Mouse (Mus musculus) erythroblast, embryonic 14.5 days (primary cell): Measurements from ENCODE around the gene Aox3. TPM values are rescaled to one million over a fixed set of nuclear protein-coding genes. Genes with fewer than 3 reads are reported as not detected.

Source experiments
- H3K27me3 ChIP-seq: 2 replicates; pipeline ENCODE4 v1.6.1; 2012; ENCODE audit warnings: inconsistent platforms; ENCODE audit not compliant: control insufficient read depth
- H3K36me3 ChIP-seq: 2 replicates; pipeline ENCODE4 v1.6.1; 2012; ENCODE audit warnings: mild to moderate bottlenecking, inconsistent platforms; ENCODE audit not compliant: control insufficient read depth
- H3K4me1 ChIP-seq: 2 replicates; pipeline ENCODE4 v1.6.1; 2012; ENCODE audit warnings: inconsistent platforms; ENCODE audit not compliant: control insufficient read depth
- H3K4me3 ChIP-seq: replicated peaks from 2 replicates; pipeline ENCODE3; 2012; ENCODE audit warnings: moderate library complexity, mild to moderate bottlenecking, inconsistent platforms
- H3K9me3 ChIP-seq: 2 replicates; pipeline ENCODE4 v1.6.1; 2012; ENCODE audit warnings: low read length, inconsistent platforms, mixed read lengths; ENCODE audit not compliant: control insufficient read depth
- GATA1 ChIP-seq: IDR thresholded peaks from 2 replicates; pipeline ENCODE4 v1.6.1; 2012; ENCODE audit warnings: low read length, inconsistent platforms, mixed read lengths
- TAL1 ChIP-seq: IDR thresholded peaks from 3 replicates; pipeline ENCODE4 v1.6.1; 2012; ENCODE audit warnings: low read length, inconsistent platforms, mixed read lengths
- polyA plus RNA-seq: library from polyadenylated mRNA; stranded (reverse); fragments of >175 nt; gene quantifications from 2 replicates; pipeline ENCODE4 v1.2.3, GENCODE M21; 2012

Aox3 gene
- polyA plus RNA-seq, 1 experiment, result not detected

DNA sequence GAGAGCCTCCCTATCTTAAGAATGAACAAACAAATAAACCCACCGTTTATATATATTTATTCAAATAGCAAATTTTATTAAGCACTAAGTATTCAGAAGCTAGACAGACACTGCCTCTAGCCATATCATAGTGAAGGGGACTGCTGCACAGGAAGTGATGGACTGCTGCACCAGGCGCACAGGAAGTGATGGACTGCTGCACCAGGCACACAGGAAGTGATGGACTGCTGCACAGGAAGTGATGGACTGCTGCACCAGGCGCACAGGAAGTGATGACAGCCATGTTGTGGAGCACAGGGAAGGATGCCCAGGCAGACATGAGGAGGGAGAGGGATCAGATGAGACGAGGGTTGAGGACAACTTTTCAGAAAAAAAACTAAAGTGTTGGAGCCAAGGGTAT, 102.4 kb downstream of the Aox3 start:
- H3K27me3 ChIP-seq, result no peaks in the 10 kb centered on the region
- no peaks in the 10 kb centered on the region for H3K4me1 ChIP-seq
- H3K4me3 ChIP-seq, result no peak overlapping the region
- H3K36me3 ChIP-seq, result no peaks in the 10 kb centered on the region
- no peak for TF ChIP-seq GATA1
- no peak for TF ChIP-seq TAL1
- peaks cover 2% of the 10 kb centered on the region; the same call in 1 of the 2 replicates for H3K9me3 ChIP-seq

DNA sequence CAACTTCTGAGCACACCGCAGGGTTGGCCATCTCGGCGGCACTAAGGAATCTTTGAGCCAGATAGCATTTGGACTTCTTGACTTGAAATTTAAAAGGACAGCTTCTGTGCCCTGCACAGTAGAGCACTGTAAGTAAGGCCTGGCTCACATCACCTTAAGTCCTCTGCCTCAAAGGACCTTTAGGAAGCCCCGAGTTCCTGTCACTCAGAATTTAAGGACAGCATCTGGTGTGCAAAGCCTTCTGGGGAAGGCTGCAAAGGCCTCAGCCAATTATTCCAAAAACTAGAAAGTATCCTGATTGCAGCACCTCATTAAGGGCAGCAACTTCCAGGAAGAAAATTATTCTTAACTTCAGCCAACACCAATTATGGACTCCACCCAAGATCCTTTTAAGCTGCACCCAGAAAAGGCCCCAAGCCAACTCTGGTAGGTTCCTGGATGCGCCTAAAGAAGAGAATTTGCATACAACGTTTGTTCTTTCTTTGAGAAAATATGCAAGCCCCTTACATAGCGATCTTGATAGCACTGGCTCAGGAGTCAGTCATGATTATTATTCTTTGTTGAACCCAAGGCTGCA, 103.1 kb downstream of the Aox3 start:
- H3K9me3 ChIP-seq, result peaks cover 2% of the 10 kb centered on the region; the same call in 1 of the 2 replicates
- H3K4me3 ChIP-seq, result no peak overlapping the region
- no peaks in the 10 kb centered on the region for H3K27me3 ChIP-seq
- no peaks in the 10 kb centered on the region for H3K36me3 ChIP-seq
- TF ChIP-seq TAL1, result no peak
- no peak for TF ChIP-seq GATA1
- H3K4me1 ChIP-seq, result no peaks in the 10 kb centered on the region

DNA sequence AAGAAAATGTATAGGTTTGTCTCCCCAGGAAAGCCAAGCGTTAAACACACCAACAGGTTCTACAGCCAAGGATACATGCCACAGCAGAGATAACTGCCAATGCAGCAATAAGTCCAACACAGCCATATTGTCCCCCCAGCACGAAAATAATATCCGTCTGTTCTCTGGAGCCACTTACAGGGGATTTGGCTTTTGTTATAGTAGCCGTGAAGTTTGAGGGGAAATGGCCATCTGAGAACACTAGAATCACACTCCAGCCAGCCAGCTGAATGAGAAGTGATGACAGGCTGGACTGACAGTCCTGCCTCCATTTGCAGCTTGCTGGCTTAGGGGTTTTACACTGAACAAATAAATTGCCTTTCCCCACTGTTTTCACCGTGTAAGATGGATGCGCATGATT, 108.1 kb downstream of the Aox3 start:
- TF ChIP-seq TAL1, result no peak
- no peak for TF ChIP-seq GATA1
- no peaks in the 10 kb centered on the region for H3K4me1 ChIP-seq
- H3K36me3 ChIP-seq, result no peaks in the 10 kb centered on the region
- H3K4me3 ChIP-seq, result no peak overlapping the region
- no peaks in the 10 kb centered on the region for H3K9me3 ChIP-seq
- no peaks in the 10 kb centered on the region for H3K27me3 ChIP-seq

DNA sequence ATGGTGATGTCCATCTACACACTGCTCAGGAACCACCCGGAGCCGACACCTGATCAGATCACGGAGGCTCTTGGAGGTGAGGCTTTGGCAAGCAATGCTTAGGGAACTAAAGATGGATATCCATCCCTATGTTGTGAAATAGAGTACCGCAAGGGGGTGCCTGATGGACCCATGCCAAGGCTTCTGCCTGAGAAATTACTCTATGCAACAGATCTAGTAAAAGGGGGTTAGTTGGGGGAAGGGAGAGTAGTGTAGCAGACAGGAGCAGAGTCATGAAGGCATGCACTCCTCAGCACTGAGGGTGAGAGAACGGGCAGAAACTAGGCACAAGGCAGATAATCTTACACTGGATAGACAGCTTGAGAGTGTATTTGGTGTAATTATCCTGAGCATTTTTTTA, 108.9 kb downstream of the Aox3 start:
- no peaks in the 10 kb centered on the region for H3K36me3 ChIP-seq
- no peak for TF ChIP-seq GATA1
- TF ChIP-seq TAL1, result no peak
- no peaks in the 10 kb centered on the region for H3K4me1 ChIP-seq
- H3K9me3 ChIP-seq, result no peaks in the 10 kb centered on the region
- H3K4me3 ChIP-seq, result no peak overlapping the region
- no peaks in the 10 kb centered on the region for H3K27me3 ChIP-seq

DNA sequence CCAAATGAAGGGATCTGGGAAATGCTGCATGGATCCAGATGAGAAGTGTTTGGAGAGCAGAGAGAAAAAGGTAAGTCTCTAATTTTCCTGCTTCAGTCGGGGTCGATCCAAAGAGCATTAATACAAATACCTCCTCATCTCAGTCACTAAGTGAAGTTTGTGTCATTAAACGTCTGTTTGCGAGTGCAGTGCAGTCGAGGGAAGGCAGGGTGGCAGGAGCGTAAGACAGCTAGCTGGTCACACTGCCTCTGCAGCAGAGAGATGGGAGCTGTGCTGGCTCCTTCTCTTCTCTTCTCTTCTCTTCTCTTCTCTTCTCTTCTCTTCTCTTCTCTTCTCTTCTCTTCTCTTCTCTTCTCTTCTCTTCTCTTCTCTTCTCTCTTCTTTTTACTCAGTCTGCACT, 115.2 kb downstream of the Aox3 start:
- TF ChIP-seq TAL1, result no peak
- no peak for TF ChIP-seq GATA1
- Histone ChIP-seq H3K4me3 (no peak overlapping the region), H3K27me3 (no peaks in the 10 kb centered on the region), H3K9me3 (no peaks in the 10 kb centered on the region), H3K36me3 (no peaks in the 10 kb centered on the region), H3K4me1 (no peaks in the 10 kb centered on the region)

DNA sequence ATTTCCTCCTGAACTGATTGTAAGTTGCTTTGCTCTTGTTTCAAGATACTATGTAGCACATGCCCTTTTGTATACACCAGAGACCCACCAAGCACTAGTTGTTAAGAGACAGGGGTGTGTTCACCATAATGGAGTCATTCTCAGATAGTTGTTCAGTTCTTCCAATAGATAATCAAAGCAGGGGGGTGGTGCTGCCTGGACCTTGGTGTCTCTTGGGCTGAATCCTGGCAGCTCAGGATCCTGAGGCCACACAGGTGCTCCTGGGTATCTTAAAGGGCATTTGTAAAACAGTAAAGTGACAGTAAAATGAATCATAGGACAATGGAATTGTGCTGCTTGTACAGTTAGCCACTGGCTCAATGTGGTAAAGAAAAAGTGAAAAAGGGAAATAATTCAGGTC, 116.0 kb downstream of the Aox3 start:
- no peak overlapping the region for H3K4me3 ChIP-seq
- H3K36me3 ChIP-seq, result no peaks in the 10 kb centered on the region
- no peak for TF ChIP-seq TAL1
- TF ChIP-seq GATA1, result no peak
- no peaks in the 10 kb centered on the region for H3K27me3 ChIP-seq
- H3K9me3 ChIP-seq, result no peaks in the 10 kb centered on the region
- H3K4me1 ChIP-seq, result no peaks in the 10 kb centered on the region

DNA sequence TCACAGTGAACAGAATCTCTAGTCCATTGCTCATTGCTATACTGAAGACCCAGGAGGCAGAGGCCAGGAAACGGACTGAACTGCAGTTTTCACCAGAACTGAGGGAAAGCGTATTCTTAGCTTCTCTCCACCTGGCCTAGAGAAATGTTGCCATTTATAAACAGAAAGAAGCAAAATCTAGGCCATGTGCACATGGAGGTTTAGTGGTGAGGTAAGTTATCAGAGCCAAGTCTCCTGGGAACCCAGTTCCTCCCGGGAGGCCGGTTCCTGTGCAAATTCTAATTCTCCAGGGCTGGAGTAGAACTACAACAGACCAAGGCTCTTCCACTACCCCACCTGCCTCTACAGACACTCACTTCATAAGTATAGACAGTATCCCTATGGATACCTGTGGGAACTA, 116.8 kb downstream of the Aox3 start:
- Histone ChIP-seq H3K4me3 (no peak overlapping the region), H3K9me3 (no peaks in the 10 kb centered on the region), H3K27me3 (no peaks in the 10 kb centered on the region), H3K4me1 (no peaks in the 10 kb centered on the region), H3K36me3 (no peaks in the 10 kb centered on the region)
- no peak for TF ChIP-seq TAL1
- TF ChIP-seq GATA1, result no peak

DNA sequence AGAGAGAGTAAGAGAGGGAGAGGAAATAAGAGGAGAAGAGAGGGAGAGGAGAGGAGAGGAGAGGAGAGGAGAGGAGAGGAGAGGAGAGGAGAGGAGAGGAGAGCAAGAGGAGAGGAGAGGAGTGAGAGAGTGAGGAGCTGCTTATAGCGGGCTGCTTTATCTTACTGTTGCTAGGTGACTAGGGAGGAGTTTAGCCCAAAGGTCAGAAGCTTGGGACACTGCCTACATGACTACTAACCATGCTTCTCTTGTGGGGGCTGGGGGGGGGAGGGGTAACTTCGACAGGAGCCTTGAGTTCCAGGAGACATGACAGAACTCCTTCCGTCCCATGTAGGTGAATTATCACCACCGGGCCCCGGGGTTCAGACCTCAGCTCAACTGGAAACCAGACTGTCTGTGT, 117.6 kb downstream of the Aox3 start:
- TF ChIP-seq TAL1, result no peak
- no peak for TF ChIP-seq GATA1
- no peaks in the 10 kb centered on the region for H3K27me3 ChIP-seq
- no peak overlapping the region for H3K4me3 ChIP-seq
- H3K9me3 ChIP-seq, result no peaks in the 10 kb centered on the region
- H3K4me1 ChIP-seq, result no peaks in the 10 kb centered on the region
- H3K36me3 ChIP-seq, result no peaks in the 10 kb centered on the region

DNA sequence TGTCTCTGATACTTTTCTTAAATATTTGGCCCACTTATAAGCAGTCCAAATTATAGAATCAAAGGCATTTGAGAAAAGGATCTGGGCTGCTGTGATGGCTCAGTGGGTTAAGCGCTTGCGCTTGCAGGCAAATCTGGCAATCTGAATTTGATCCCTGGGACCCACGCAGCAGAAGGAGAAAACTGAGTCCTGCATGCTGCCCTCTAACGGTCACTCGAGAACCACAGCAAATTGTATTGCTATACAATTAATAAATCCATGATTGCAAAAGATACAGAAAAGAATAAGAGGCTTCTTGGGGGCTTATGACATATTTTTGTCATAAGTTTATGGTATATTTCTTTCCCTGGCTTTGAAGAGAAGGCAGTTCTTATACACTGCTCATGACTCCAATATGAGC, 122.5 kb downstream of the Aox3 start:
- TF ChIP-seq GATA1, result no peak
- no peak for TF ChIP-seq TAL1
- H3K27me3 ChIP-seq, result no peaks in the 10 kb centered on the region
- no peaks in the 10 kb centered on the region for H3K36me3 ChIP-seq
- H3K4me3 ChIP-seq, result no peak overlapping the region
- H3K9me3 ChIP-seq, result no peaks in the 10 kb centered on the region
- H3K4me1 ChIP-seq, result no peaks in the 10 kb centered on the region
